Mouse (Mus musculus) brain, embryonic 14.5 days (tissue): ENCODE data around the gene Ldlrad3.

ENCODE experiments used
- CTCF ChIP-seq: fragments of 200-500 bp; IDR thresholded peaks from 2 replicates; pipeline ENCODE4 v1.5.1; 2012; ENCODE audit warnings: inconsistent platforms, mild to moderate bottlenecking, moderate library complexity, borderline replicate concordance; ENCODE audit not compliant: insufficient read depth, insufficient read length; ENCODE audit errors: extremely low read depth
- POLR2A ChIP-seq: fragments of 200-500 bp; IDR thresholded peaks from 2 replicates; pipeline ENCODE4 v1.6.1; 2012; ENCODE audit warnings: mild to moderate bottlenecking, inconsistent platforms, borderline replicate concordance; ENCODE audit not compliant: poor library complexity, insufficient read depth, insufficient read length, severe bottlenecking; ENCODE audit errors: extremely low read depth

GRCm38 (mm10) chr2:101967152-101967551, 219.0 kb downstream of the Ldlrad3 start:
- TF ChIP-seq CTCF, result no peak
- TF ChIP-seq POLR2A, result no peak
